Mouse (Mus musculus) layer of hippocampus, postnatal 25 days (tissue): ENCODE measurements at regions not wholly inside any gene's neighbourhood (a gene's known extent, or its start where the extent isn't known, plus 50 kb on each side); places are given as distances from the start of the nearest gene placed in this dataset.

Source experiments
- DNase-seq, 2 experiments: peaks; one replicate each; pipeline ENCODE4 v3.0.0; 2022; ENCODE audit warnings: mixed read lengths in 2 of 2, low spot score in 1 of 2; ENCODE audit errors: extremely low spot score in 1 of 2

DNA sequence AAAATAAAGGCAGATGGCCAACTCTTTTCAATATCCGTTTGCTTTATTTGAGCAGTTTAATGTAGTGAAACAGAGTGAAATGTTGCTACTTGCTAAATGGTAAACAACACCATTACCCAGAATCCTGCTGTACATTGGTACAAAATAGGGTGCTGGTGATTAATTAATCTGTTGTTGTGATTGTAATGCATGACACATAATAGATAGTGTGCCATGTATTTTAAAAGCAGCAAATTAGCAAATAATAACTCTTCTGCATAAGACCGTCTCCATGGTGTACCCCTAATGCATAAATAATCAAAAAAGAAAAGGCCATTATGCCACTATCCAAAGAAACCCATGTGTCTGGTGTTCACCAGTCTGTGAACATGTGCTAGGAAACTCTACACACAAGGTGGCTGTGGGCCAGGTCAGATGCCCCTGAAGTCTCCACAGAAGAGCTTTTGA is 457.6 kb upstream of the Fam92a start:
- DNase-seq: no peak

- no peak for DNase-seq
These were observed 457.0 kb upstream of the Fam92a start for GRCm38 (mm10) chr4:12628702-12629374.

GRCm38 (mm10) chr4:12627158-12627871 is 455.5 kb upstream of the Fam92a start:
- DNase-seq: no peak

- no peak for DNase-seq
These were observed 449.0 kb upstream of the Fam92a start for GRCm38 (mm10) chr4:12620756-12621270.

- DNase-seq: no peak
These were observed 448.4 kb upstream of the Fam92a start for GRCm38 (mm10) chr4:12620059-12620755.

- no peak for DNase-seq
These were observed 444.9 kb upstream of the Fam92a start for GRCm38 (mm10) chr4:12616665-12617064.

DNA sequence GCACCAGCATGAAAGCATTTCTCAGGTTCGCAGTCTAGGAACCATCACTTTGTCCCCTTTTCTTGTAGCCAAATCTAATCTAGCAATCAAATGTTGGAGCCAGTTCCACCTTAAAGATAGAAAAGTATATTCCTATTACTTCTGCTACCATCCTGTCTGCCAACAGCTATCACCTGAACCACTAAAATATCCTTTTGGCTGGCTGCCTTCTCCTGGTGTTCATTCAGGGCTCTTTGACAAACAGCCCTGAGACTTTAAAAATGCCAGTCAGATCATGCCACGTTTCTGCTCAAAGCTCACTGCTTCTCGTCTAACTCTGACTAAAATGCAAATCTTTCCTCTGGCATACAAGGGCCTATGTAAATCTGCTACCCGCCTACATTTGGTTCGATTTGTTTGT is 439.7 kb upstream of the Fam92a start:
- DNase-seq: no peak

DNA sequence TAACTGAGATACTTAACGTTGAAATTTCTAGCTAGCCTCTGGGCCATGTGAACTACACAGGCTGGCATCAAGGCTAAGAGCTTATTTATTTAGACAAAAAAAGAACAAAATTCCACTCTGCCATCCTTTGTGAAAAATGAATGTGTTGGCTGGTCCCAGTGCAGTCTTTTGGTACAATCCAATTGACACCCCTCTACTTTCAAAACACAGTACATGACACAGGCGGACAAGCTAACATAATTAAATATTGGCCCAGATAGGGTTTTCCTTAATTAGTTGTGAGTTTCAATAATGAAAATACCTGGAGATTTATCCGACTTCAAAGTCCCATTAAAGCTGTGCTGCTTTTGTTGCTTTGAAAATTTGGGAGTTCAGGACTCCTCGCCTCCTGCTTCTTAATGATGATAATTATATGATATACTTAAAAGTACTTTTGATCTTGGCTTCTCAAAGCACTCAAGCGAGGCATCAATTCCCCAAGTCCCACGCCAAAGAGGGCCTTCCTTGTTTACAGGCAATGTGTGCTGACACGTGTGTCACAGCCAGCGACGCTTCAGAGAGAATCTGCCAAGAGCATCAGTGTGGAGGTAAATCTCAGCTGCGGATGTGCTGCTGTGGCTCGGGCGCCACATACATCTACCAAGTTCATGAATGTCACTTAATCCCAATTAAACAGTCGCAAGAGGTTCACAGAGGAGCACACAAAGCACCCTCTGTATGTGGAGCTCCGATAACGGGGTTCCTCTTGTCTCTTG is 429.5 kb upstream of the Fam92a start:
- DNase-seq: no peak

DNA sequence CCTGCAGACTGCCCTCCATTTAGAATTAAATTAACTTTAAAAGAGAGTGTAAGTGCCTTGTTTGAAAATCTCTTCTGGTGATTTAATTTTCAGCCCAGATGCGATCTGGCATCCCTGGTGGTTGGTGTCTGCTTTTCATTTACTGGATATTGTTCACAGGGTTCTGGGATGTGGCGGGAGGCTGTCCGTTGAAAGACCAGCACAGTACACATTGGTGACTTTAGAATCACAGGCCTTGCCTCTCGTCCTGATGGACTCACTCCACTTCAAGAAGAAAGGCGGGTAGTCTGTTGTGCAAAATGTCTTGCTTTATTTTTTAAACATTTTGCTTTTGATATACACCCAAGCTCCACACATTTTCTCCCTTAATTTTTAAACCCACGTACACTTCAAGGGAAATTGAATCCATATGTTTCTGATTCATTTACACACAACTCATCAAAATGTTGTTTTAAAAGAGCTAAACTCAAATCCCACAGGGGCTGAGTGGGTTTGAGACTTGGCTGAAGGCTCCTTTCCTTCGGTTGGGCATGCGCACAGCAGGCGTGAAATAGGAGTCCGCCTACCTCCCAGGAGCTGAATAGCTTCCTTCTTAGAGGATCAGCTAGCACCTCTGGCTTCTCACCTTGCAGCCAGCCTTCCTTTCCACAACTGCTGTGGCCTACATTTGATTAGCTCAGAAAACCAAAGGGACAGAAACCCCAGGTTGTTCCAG is 424.1 kb upstream of the Fam92a start:
- no peak for DNase-seq

DNA sequence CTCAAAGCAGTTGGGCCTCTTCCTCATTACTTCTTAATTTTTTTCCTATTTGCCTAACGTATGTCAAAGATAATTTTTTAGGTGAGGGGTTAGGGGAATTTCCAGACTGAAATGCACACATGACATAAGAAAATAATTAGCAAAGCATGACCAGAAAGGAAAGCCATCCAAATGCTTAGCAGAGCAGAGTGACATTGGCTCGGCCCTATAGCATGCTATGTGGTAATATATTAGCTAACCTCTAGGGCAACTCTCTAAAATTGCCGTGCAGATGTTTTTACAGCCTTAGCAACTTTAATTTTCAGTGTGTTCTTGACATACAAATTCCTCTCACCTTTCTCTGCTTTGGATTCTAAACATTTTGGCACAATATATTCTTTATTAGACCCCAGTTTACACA is 421.2 kb upstream of the Fam92a start:
- DNase-seq: no peak

GRCm38 (mm10) chr4:12578102-12578501 is 406.3 kb upstream of the Fam92a start:
- DNase-seq: no peak

DNA sequence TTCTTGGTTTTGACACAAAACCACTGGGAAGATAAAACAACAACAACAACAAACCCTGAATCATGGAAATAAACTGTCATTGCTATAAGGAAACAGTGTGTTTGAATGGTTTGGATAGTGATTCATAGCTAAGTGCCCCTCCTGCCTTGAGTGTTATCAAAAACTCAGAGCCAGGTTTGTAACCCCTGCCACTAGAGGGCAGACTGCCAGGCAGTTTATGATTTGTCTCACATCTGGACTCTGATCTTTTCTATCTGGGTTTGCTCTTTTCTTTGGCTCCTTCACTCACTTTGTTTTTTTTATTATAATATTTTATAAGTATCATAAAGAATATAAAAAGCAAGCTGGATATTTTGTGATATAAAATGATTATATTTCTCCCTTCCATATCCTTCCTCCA is 400.1 kb upstream of the Fam92a start:
- DNase-seq: peak in 1 of 2 experiments; percentile 14

DNA sequence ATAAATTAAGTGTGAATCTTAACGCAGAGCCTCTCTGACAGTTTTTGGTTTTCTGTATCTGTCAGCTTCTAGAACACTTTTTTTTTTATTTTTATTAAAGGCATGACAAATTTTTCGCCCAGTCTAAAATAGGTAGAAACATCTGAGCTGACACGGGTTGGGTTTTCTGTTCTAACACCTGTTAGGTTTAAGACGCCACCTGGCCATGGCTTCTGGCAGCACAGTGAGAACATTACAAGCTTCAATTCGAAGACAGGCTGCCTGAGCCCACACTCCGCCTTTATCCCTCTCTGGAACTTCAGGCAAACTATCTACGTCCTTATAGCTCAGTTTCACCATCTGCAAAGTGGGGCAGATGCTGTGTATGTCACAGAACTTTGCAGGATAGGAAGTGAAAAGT is 398.9 kb upstream of the Fam92a start:
- peak in 1 of 2 experiments; percentile 5 for DNase-seq

DNA sequence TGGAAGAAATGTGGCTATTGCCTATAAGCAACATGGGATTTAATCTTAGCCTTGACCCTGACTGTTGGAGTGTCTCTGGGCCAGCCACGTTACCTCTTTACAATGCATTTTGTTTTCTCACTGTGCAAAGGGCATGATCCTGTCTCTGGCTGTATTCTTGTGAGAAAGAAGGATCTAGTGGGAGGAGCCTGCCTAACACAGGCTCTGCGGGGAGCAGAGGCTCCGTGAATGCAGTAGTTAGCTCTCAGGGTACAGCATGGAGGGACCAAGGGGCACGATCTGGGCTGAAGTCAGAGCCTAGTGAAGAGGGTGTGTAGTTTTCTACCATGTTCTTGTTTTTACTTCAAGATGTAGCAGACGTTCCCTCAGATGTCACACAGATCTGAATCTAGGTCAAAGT is 395.8 kb upstream of the Fam92a start:
- no peak for DNase-seq

- no peak for DNase-seq
These were observed 391.2 kb upstream of the Fam92a start for GRCm38 (mm10) chr4:12563016-12563415.

DNA sequence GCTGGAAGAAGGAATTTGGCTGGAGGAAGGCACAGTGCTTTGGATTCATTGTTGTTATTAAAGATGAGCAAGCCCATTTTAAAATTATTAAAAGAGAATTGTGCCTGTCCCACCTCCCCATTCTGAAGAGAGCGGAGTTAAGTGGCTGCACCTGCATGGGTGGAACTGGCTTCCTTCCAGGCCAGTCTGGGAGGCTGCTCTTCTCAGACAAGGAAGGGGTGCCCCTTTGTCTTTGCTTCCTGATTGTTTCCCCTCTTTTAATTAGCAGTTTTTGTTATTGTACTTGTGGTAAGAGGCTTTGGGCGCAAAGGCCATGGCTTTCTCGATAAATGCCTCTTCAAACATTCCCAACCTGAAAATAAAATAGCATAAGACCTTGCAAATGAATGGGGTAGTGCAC is 388.7 kb upstream of the Fam92a start:
- DNase-seq: no peak

DNA sequence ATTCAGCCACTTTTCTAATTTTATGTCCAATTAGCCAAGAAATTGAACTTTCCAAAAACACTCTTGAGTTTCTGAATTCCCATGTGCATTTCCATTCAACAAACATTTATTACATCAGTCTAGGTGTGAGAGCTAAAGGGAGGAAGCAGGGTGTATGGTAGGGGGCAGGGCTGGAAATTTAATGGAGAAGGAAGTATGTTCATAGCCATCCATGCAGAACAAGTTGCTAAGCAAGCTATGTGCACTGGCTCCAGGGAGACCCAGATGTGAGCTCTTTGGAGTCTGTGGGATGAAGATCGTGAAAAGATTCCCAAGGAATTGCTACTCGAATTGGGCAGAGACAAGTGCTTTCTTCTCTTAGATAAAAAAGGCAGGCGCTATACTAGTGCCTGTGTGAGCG is 388.2 kb upstream of the Fam92a start:
- no peak for DNase-seq

DNA sequence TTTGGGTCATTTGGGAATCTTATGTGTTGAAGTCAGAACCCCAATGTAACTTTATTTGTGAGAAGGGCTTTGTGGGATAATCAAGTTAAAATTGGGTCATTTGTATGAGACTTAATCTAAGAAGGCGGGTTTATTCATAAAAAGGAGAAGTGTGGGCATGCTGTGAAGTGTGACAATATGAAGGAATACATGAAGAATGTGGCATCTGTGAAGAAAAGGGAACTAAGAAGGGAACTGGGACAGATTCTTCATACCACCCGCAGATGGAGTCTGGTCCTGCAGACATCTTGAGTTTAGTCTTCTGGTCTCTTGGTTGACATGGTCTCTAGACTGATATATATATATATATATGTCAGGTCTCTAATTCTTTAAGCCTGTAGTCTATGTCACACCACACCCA is 385.3 kb upstream of the Fam92a start:
- DNase-seq: no peak

DNA sequence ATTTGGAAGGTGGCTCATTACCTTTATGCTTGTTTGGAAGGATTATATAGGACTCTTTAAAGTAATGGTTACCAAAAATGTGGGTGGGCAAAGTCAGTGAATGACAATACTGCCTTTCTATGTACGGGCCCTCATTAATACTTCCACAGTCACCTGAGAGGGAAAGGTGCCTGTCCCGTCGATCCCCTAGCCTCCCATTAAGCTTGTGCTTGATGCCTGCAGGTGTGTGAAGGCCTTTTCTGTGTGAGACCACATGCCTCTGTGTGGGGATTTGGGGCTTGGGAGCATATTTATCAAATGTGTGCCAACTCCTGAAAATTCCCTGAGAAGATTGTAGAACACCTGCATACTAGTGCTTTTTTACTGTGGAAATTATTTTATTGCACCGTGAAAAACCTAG is 377.4 kb upstream of the Fam92a start:
- no peak for DNase-seq

DNA sequence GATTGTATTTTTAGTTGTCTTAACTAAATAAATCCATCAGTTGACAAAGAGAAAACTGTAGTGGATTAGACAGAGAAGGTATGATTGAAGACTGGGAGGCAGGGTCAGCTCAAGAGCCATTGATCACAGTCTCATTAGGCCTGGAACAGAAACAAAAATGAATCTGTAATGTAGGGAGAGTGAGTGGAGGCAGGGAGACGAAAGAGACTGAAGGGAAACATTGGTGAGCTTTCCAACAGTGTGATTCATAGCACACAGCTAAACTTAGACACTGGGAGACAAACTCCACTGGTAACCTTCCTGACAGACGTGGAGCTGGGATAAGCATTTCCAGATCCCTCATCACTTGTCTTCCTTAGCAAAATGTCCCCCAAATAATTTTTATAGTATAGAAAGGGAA is 372.1 kb upstream of the Fam92a start:
- no peak for DNase-seq
